Mouse (Mus musculus) layer of hippocampus, adult 8-10 months (tissue): ENCODE measurements around the gene Fitm1. TPM values are rescaled to one million over a fixed set of nuclear protein-coding genes. Genes with fewer than 3 reads are reported as not detected.
A peak's percentile ranks its signal among the peaks of the same experiment; 100 is the strongest.

Experiments
- DNase-seq, 2 experiments: peaks; one replicate each; pipeline ENCODE4 v3.0.0; 2022; ENCODE audit warnings: low spot score in 2 of 2
- total RNA-seq, 4 experiments: library from RNA; stranded (reverse); gene quantifications; 2 replicates each; pipeline ENCODE4 v1.2.4; 2022

Gene Fitm1
- not detected for total RNA-seq

- DNase-seq: no peak
Measured at GRCm38 (mm10) chr14:55575302-55575701, at the start of gene Fitm1. TSS of gene Fitm1 (plus strand) at chr14:55575617.

DNA sequence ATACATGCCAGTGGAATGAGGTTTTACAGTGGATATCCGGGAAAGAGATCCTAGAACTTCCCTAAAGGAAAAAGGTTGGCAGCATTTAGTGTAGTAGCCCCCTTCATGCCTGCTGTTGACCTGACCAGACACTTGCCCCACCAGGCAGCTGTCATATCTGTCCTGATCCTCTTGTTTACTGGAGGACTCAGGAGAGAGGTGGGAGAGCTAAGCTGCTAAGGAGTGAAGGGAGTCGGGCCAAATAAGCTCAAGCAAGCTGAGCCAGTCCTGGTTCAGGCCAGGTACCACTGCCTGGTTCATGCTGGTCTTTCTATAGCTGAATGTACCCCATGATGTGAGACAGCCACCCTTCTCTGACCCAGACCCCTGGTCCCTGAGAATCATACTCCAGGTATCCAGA lies 48.7 kb upstream of the Fitm1 start:
- no peak for DNase-seq

- no peak for DNase-seq
Measured at GRCm38 (mm10) chr14:55527940-55528339, 47.5 kb upstream of the Fitm1 start.

DNA sequence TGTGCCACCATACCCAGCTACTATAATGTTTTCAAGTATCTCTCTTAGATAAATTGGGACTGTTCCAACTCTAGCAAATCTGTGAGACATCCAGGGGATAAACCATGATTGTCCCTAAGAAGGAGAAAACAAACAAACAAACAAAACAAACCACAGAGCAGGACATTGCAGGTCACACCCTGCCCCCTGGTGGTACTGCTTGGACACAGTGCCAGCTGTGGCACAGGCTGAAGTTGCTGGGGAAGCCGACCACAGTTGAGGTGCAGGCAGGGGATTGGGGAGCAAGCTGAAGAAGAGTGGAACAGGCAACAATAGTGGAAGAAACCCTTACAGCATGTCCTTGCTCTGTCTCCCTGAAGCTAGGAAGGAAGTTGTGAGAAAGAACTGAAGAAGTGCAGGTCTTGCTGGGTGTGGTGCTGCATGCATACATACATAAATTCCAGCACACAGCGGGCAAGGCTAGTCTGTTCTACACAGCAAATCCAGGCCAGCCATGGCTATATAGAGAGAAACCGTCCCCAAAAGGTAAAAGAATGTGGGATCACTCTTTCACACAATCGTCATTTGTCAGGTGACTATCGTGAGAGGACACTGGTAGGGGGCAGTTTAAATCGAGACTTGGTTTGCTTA lies 39.2 kb upstream of the Fitm1 start:
- no peak for DNase-seq

DNA sequence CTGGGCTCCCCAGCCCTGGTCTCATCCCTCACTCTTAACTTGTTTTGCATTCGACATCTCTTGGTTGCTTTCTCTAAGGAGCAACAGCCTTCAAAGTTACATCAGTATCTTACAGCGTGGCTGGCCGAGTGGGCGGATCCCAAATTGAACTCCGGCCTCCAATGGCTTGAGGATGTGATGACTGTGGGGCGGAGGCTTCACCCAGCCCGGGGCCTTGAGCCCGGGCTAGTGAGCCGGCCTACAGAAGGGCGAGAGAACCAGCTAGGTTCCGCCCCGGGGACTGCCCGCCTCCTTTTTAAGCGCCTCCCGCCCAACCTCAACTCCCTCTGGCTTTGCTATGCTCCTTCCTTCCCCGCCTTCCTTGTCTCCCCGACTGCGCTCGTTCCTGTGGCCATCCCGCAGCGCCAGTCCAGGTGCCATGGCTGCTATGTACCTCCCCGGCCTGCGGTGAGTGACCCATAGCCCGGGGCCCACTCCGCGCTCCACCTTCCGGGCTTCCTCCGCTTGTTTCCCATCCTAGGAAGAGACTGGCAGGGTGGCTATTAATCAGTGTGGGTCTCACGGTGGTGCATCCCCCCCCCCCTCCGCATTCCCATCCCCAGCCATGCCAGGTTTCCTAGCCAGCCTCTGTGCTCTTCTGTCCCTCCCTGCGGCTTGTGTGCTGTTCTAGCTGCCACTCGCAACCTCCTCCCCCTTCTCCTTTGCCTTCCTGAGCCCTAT lies 35.2 kb upstream of the Fitm1 start, which contains the start of gene Pck2:
Gene Pck2, plus strand, starts transcription at position 200 of the 720 bp plus-strand sequence.
- DNase-seq: peak; percentile 68 to 72

- peak; percentile 58 to 64 for DNase-seq
Measured at GRCm38 (mm10) chr14:55540787-55541321, 34.6 kb upstream of the Fitm1 start.

DNA sequence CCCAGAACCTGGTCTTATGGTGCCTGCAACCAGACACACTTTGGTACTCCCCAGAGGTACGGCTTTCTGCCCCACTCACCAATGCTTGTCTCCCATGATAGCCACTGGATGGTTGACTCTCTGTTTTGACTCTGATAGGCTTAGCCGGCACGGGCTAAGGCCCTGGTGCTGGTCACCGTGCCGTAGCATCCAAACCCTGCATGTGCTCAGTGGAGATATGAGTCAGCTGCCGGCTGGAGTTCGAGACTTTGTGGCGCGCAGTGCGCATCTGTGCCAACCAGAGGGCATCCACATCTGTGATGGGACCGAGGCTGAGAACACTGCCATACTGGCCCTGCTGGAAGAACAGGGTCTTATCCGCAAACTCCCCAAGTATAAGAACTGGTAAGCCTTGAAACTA lies 33.1 kb upstream of the Fitm1 start:
- DNase-seq: no peak

GRCm38 (mm10) chr14:55544334-55544733 lies 31.1 kb upstream of the Fitm1 start:
- DNase-seq: no peak

GRCm38 (mm10) chr14:55550191-55550590 lies 25.2 kb upstream of the Fitm1 start:
- DNase-seq: no peak

- DNase-seq: no peak
Measured at GRCm38 (mm10) chr14:55551347-55551746, 24.1 kb upstream of the Fitm1 start.

GRCm38 (mm10) chr14:55551794-55552193 lies 23.6 kb upstream of the Fitm1 start:
- DNase-seq: no peak

DNA sequence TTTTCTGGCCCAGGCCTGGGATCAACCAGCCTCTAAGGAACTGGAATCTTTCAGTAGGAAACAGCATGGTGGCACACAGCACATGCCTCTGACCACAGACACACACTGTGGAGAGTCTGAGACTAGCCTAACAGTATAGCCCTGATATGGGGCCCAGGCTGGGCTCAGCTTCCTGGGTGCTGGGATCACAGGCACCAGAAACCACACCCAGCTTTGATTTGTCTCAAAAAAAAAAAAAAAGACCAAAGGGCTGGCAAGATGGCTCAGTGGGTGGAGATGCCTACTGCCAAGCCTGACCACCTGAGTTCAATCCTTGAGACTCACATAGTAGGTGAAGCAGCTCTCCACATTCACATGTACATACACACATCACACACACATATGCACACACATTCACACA lies 20.8 kb upstream of the Fitm1 start:
- no peak for DNase-seq

DNA sequence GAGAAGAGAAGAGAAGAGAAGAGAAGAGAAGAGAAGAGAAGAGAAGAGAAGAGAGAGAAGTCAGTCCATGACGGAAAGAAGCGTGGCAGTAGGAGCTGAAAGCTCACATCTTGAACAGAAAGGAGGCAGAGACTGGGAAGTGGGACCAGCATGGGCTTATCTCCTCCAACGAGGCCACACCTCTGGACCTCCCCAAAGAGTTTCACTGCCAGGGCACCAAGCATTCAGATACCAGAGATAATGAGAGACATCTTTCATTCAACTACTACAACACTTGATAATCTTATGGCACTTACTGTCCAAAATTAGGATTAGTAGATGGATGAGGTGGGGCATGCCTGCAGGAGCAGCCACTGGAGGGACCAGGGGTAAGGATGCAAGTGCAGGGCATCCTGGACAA lies 19.6 kb upstream of the Fitm1 start:
- DNase-seq: no peak

DNA sequence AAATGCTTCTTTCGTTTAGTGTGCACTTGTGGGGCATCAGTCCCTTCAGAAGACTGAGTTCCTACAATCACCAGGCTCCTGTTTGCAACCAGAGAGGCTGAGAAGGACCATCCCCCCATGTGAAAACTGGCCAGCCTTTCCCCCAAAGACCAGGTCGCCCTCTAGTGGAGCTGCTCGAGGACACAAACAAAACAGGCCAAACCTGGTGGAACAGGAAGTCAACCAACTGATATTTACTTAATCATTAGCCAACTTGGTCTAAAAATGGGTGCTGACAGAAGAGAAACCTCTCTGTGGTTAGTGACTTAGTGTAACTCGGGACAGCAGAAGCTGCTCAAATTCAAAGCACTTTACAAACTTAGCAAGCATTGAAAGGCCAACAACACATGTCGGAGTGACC lies 18.4 kb upstream of the Fitm1 start:
- peak; percentile 58 to 67 for DNase-seq

- DNase-seq: no peak
Measured at GRCm38 (mm10) chr14:55557587-55557986, 17.8 kb upstream of the Fitm1 start.

DNA sequence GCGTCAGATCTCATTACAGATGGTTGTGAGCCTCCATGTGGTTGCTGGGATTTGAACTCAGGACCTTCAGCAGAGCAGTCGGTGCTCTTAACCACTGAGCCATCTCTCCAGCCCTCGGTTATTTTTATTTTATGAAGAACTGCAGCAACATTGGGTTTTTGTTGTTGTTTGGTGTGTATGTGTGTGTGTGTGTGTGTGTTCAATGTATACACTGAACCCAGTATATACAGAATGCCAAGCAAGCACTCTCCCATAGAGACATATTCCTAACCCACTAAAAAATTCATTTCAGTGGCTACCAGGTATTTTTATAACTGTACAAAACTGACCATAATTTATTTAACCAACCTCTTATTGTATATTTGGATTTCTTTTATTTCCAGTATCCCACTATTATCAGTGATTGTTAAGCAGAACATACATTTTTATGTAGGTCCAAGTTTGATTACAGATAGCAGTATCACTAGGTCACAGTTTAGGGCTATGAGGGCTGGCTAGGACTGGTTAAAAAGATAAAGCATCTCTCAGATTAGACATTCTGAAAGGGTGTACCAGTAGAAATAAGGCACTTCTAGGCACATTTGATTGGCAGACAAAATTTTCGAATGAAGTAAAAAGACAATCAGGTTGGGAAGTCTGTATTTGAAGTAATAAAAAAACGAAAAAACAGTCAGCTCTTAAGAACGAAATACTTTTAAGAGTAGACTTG lies 16.5 kb upstream of the Fitm1 start:
- no peak for DNase-seq

- peak; percentile 86 to 87 for DNase-seq
Measured at GRCm38 (mm10) chr14:55559799-55560201, 15.6 kb upstream of the Fitm1 start, which contains the start of gene Dcaf11. TSS of gene Dcaf11 (plus strand) at chr14:55560006.

- DNase-seq: peak; percentile 98 to 99
Measured at GRCm38 (mm10) chr14:55560202-55561073, 15.0 kb upstream of the Fitm1 start, which contains the start of gene A730061H03Rik. TSS of gene A730061H03Rik (minus strand) at chr14:55560406.

GRCm38 (mm10) chr14:55561860-55562259 lies 13.6 kb upstream of the Fitm1 start:
- no peak for DNase-seq

DNA sequence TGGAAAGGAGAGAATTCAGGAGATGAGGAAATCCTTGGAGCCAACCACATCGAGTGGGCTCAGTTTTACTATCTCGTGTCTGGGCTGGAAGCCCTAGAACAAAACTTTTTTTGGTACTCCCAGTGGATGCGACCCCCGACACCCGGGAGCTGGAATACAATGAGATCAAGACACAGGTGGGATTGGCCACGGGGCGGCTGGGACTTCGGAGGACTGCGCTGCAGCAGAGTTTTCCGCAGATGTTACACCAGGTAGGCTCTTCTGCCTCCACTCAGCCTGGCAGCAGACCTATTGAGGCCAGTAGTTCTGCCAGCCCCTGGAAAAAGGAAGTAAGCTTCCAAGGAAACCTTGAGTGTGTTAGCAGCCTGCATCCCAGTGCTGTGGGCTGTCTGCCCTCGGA lies 12.2 kb upstream of the Fitm1 start:
- DNase-seq: no peak

GRCm38 (mm10) chr14:55565748-55566147 lies 9.7 kb upstream of the Fitm1 start:
- no peak for DNase-seq
